Mouse (Mus musculus) CH12.LX (cell line): ENCODE measurements at regions not wholly inside any gene's neighbourhood (a gene's known extent, or its start where the extent isn't known, plus 50 kb on each side); places are given as distances from the start of the nearest gene placed in this dataset.

Experiments
- MYC ChIP-seq: IDR thresholded peaks from 2 replicates; pipeline ENCODE4 v1.6.1; 2011; ENCODE audit warnings: low read depth, mild to moderate bottlenecking, improper control_type of control experiment, low read length
- ZC3H11A ChIP-seq: IDR thresholded peaks from 2 replicates; pipeline ENCODE4 v1.6.1; 2012; ENCODE audit warnings: low read depth, mild to moderate bottlenecking, inconsistent platforms, low read length, improper control_type of control experiment

GRCm38 (mm10) chr9:117896517-117896916, 143.8 kb upstream of the Azi2 start:
- TF ChIP-seq MYC (no peak), ZC3H11A (no peak)
